Mouse (Mus musculus) ES-Bruce4 (cell line): ENCODE measurements around the gene Acer3. TPM values are rescaled to one million over a fixed set of nuclear protein-coding genes. Genes with fewer than 3 reads are reported as not detected.

Experiments
- H3K27ac ChIP-seq: 2 replicates; pipeline ENCODE4 v1.5.1; 2012; ENCODE audit warnings: low read length, inconsistent platforms; ENCODE audit not compliant: insufficient read depth
- H3K27me3 ChIP-seq: 2 replicates; pipeline ENCODE4 v1.6.1; 2012; ENCODE audit warnings: mild to moderate bottlenecking, low read length, inconsistent platforms; ENCODE audit not compliant: control insufficient read depth, poor library complexity, insufficient read depth, severe bottlenecking
- H3K36me3 ChIP-seq: 2 replicates; pipeline ENCODE4 v1.6.1; 2012; ENCODE audit warnings: inconsistent platforms, mild to moderate bottlenecking, low read length, moderate library complexity; ENCODE audit not compliant: control insufficient read depth, poor library complexity, insufficient read depth, severe bottlenecking
- H3K4me1 ChIP-seq: one replicate; pipeline ENCODE4 v1.8.1; 2011; ENCODE audit warnings: low read length; ENCODE audit not compliant: control insufficient read depth, insufficient read depth
- H3K4me3 ChIP-seq: 2 replicates; pipeline ENCODE4 v1.5.1; 2011; ENCODE audit warnings: low read depth, mild to moderate bottlenecking, low read length
- H3K9ac ChIP-seq: 2 replicates; pipeline ENCODE4 v1.6.1; 2012; ENCODE audit warnings: low read depth, mild to moderate bottlenecking, inconsistent platforms; ENCODE audit not compliant: poor library complexity, severe bottlenecking
- H3K9me3 ChIP-seq: replicated peaks from 2 replicates; pipeline ENCODE4 v1.6.1; 2012; ENCODE audit warnings: mild to moderate bottlenecking, low read length, inconsistent platforms; ENCODE audit not compliant: control insufficient read depth, poor library complexity, insufficient read depth, severe bottlenecking
- CTCF ChIP-seq: IDR thresholded peaks from one replicate; pipeline ENCODE4 v1.8.1; 2011; ENCODE audit warnings: low read depth, low read length
- EP300 ChIP-seq: IDR thresholded peaks from 2 replicates; pipeline ENCODE4 v1.6.1; 2011; ENCODE audit warnings: low read depth, low read length; ENCODE audit not compliant: insufficient read depth
- POLR2A ChIP-seq: IDR thresholded peaks from one replicate; pipeline ENCODE4 v1.8.1; 2011; ENCODE audit warnings: low read length; ENCODE audit not compliant: insufficient read depth
- polyA plus RNA-seq: library from polyadenylated mRNA; stranded (reverse); fragments of >200 nt; gene quantifications from 2 replicates; pipeline ENCODE4 v1.2.4, GENCODE M21; 2011; ENCODE audit warnings: low read depth; ENCODE audit not compliant: missing spikeins, insufficient read depth, insufficient read length

Acer3 gene
- polyA plus RNA-seq, 1 experiment, result 18.4 TPM

- Histone ChIP-seq H3K9me3 (no peaks in the 10 kb centered on the region), H3K27me3 (no peaks in the 10 kb centered on the region), H3K4me3 (peak overlapping the region; percentile 24), H3K27ac (peak overlapping the region; percentile 77), H3K9ac (no peak overlapping the region), H3K36me3 (no peaks in the 10 kb centered on the region), H3K4me1 (peaks cover 21% of the 10 kb centered on the region)
- TF ChIP-seq POLR2A (no peak), CTCF (no peak), EP300 (peak; percentile 37; the same call in 1 of the 2 replicates)
These were observed 163.2 kb downstream of the Acer3 start for GRCm38 (mm10) chr7:98157636-98158332.

Other genes starting within 250 kb of the Acer3 start
- 8.0 and 11.6 TPM in 2 replicates for gene Myo7a, start 201.7 kb downstream of the Acer3 start, polyA plus RNA-seq
- gene Omp, start 175.7 kb downstream of the Acer3 start, polyA plus RNA-seq, result 0.82 and 1.1 TPM in 2 replicates
- gene Capn5, start 142.9 kb downstream of the Acer3 start, polyA plus RNA-seq, result 16.9 and 17.0 TPM in 2 replicates
- not detected in 2 replicates for gene B3gnt6, start 121.7 kb downstream of the Acer3 start, polyA plus RNA-seq
- 17.5 TPM in 2 replicates for gene Tsku, start 40.1 kb upstream of the Acer3 start, polyA plus RNA-seq
- gene Gucy2d, start 119.2 kb upstream of the Acer3 start, polyA plus RNA-seq, result not detected in 2 replicates
- 4.9 and 5.9 TPM in 2 replicates for gene Lrrc32, start 168.1 kb upstream of the Acer3 start, polyA plus RNA-seq